Mouse (Mus musculus) forebrain, embryonic 14.5 days (tissue): ENCODE measurements at regions not wholly inside any gene's neighbourhood (a gene's known extent, or its start where the extent isn't known, plus 50 kb on each side); places are given as distances from the start of the nearest gene placed in this dataset.

Source experiments
- ATAC-seq: fragments of 200-750 bp; cut with Nextera tagmentation; 2 replicates; pipeline ENCODE4 v1.8.0; 2017; ENCODE audit warnings: mild to moderate bottlenecking, moderate library complexity
- DNase-seq: peaks from one replicate; pipeline ENCODE4 v3.0.0-alpha.2; 2015; ENCODE audit warnings: low spot score
- H3K27ac ChIP-seq: fragments of 300-500 bp; sonication (generic); 2 replicates; pipeline ENCODE4 v1.5.1; 2014; ENCODE audit warnings: low read depth, mild to moderate bottlenecking, control low read depth, low read length, moderate library complexity
- H3K27me3 ChIP-seq: fragments of 300-500 bp; sonication (generic); replicated peaks from 2 replicates; pipeline ENCODE4 v1.6.1; 2014; ENCODE audit warnings: low read length, control low read depth, mixed read lengths; ENCODE audit not compliant: control insufficient read depth, insufficient read depth
- H3K36me3 ChIP-seq: fragments of 300-500 bp; sonication (generic); 2 replicates; pipeline ENCODE4 v1.6.1; 2014; ENCODE audit warnings: low read length, control low read depth; ENCODE audit not compliant: control insufficient read depth, insufficient read depth
- H3K4me1 ChIP-seq: fragments of 300-500 bp; sonication (generic); 2 replicates; pipeline ENCODE4 v1.6.1; 2014; ENCODE audit warnings: antibody characterized with exemption, low read length, control low read depth; ENCODE audit not compliant: control insufficient read depth, insufficient read depth
- H3K4me2 ChIP-seq: fragments of 300-500 bp; sonication (generic); 2 replicates; pipeline ENCODE4 v1.6.1; 2014; ENCODE audit warnings: mild to moderate bottlenecking, control low read depth, low read length
- H3K4me3 ChIP-seq: fragments of 300-500 bp; sonication (generic); 2 replicates; pipeline ENCODE4 v1.5.1; 2014; ENCODE audit warnings: low read depth, low read length, control low read depth
- H3K9ac ChIP-seq: fragments of 300-500 bp; sonication (generic); 2 replicates; pipeline ENCODE4 v1.6.1; 2014; ENCODE audit warnings: mild to moderate bottlenecking, low read length, control low read depth, moderate library complexity
- H3K9me3 ChIP-seq: fragments of 300-500 bp; sonication (generic); replicated peaks from 2 replicates; pipeline ENCODE4 v1.6.1; 2016; ENCODE audit warnings: low read length, control low read depth, mixed read lengths; ENCODE audit not compliant: control insufficient read depth
- WGBS: fragments of 180-500 bp; shearing (Covaris S2); extraction: QIAGEN DNeasy Blood & Tissue Kit; methylation state at CpG from one replicate; pipeline ENCODE4 v1.1.7; 2014; 5-methylcytosine and 5-hydroxymethylcytosine counted together

GRCm38 (mm10) chr6:67144946-67145716, 92.8 kb upstream of the Serbp1 start:
- no peak for DNase-seq
- no peak overlapping the region for H3K9ac ChIP-seq
- no peak overlapping the region for H3K27ac ChIP-seq
- 74% methylated on average over 13 of the region's 13 CpGs for WGBS
- H3K4me2 ChIP-seq: no peak overlapping the region
- ATAC-seq: no peak
- no peak overlapping the region for H3K4me3 ChIP-seq
- H3K4me1 ChIP-seq: no peaks in the 10 kb centered on the region
- no peaks in the 10 kb centered on the region for H3K36me3 ChIP-seq
- H3K9me3 ChIP-seq: no peaks in the 10 kb centered on the region
- H3K27me3 ChIP-seq: no peaks in the 10 kb centered on the region

GRCm38 (mm10) chr6:67142179-67142578, 95.8 kb upstream of the Serbp1 start:
- ATAC-seq: no peak
- Histone ChIP-seq H3K27ac (no peak overlapping the region), H3K27me3 (no peaks in the 10 kb centered on the region), H3K9me3 (no peaks in the 10 kb centered on the region), H3K4me2 (no peak overlapping the region), H3K36me3 (no peaks in the 10 kb centered on the region), H3K4me1 (no peaks in the 10 kb centered on the region), H3K9ac (no peak overlapping the region), H3K4me3 (no peak overlapping the region)
- 37% methylated on average over 4 of the region's 4 CpGs for WGBS
- DNase-seq: no peak

GRCm38 (mm10) chr6:67140645-67141250, 97.2 kb upstream of the Serbp1 start:
- no peak overlapping the region for H3K4me2 ChIP-seq
- whole genome bisulfite sequencing: 85% methylated on average over 6 of the region's 6 CpGs
- no peak for ATAC-seq

GRCm38 (mm10) chr6:67139012-67139375, 99.0 kb upstream of the Serbp1 start:
- H3K9ac ChIP-seq: no peak overlapping the region
- no peak overlapping the region for H3K4me2 ChIP-seq
- no peaks in the 10 kb centered on the region for H3K4me1 ChIP-seq
- H3K9me3 ChIP-seq: no peaks in the 10 kb centered on the region
- H3K27ac ChIP-seq: no peak overlapping the region
- no peak for DNase-seq
- H3K4me3 ChIP-seq: no peak overlapping the region
- no peak for ATAC-seq
- no peaks in the 10 kb centered on the region for H3K27me3 ChIP-seq
- H3K36me3 ChIP-seq: no peaks in the 10 kb centered on the region
- 86% methylated on average over 3 of the region's 3 CpGs for WGBS

More at GRCm38 (mm10) chr6:67140645-67141250, 97.2 kb upstream of the Serbp1 start:
- Histone ChIP-seq H3K4me3 (no peak overlapping the region), H3K36me3 (no peaks in the 10 kb centered on the region), H3K9me3 (no peaks in the 10 kb centered on the region), H3K4me1 (no peaks in the 10 kb centered on the region), H3K9ac (no peak overlapping the region), H3K27me3 (no peaks in the 10 kb centered on the region), H3K27ac (no peak overlapping the region)
- no peak for DNase-seq

- ATAC-seq (no peak), DNase-seq (no peak)
- Histone ChIP-seq H3K27me3 (no peaks in the 10 kb centered on the region), H3K9ac (no peak overlapping the region), H3K4me3 (no peak overlapping the region), H3K4me1 (no peaks in the 10 kb centered on the region), H3K27ac (no peak overlapping the region), H3K36me3 (no peaks in the 10 kb centered on the region), H3K9me3 (no peaks in the 10 kb centered on the region), H3K4me2 (no peak overlapping the region)
- 78% methylated on average over 13 of the region's 13 CpGs for WGBS
Measured at GRCm38 (mm10) chr6:67138302-67139011, 99.5 kb upstream of the Serbp1 start.

GRCm38 (mm10) chr6:67137482-67137881, 100.2 kb upstream of the Gadd45a start:
- 63% methylated on average over 4 of the region's 4 CpGs for WGBS
- ATAC-seq (no peak), DNase-seq (no peak)
- H3K4me2 ChIP-seq: no peak overlapping the region
- H3K9ac ChIP-seq: no peak overlapping the region
- H3K36me3 ChIP-seq: no peaks in the 10 kb centered on the region
- H3K9me3 ChIP-seq: no peaks in the 10 kb centered on the region
- H3K27ac ChIP-seq: no peak overlapping the region
- H3K4me3 ChIP-seq: no peak overlapping the region
- no peaks in the 10 kb centered on the region for H3K4me1 ChIP-seq
- no peaks in the 10 kb centered on the region for H3K27me3 ChIP-seq

- H3K36me3 ChIP-seq: no peaks in the 10 kb centered on the region
- 88% methylated on average over 1 of the region's 1 CpGs for WGBS
- ATAC-seq (no peak), DNase-seq (no peak)
- H3K4me3 ChIP-seq: no peak overlapping the region
- H3K9me3 ChIP-seq: no peaks in the 10 kb centered on the region
- H3K27ac ChIP-seq: no peak overlapping the region
- H3K4me1 ChIP-seq: no peaks in the 10 kb centered on the region
- no peaks in the 10 kb centered on the region for H3K27me3 ChIP-seq
- no peak overlapping the region for H3K9ac ChIP-seq
- H3K4me2 ChIP-seq: no peak overlapping the region
Measured at GRCm38 (mm10) chr6:67134915-67135314, 97.7 kb upstream of the Gadd45a start.

- WGBS: 80% methylated on average over 11 of the region's 11 CpGs
- ATAC-seq: no peak
- H3K4me3 ChIP-seq: no peak overlapping the region
- H3K9ac ChIP-seq: no peak overlapping the region
- no peak overlapping the region for H3K4me2 ChIP-seq
- H3K27me3 ChIP-seq: no peaks in the 10 kb centered on the region
- H3K4me1 ChIP-seq: no peaks in the 10 kb centered on the region
- H3K9me3 ChIP-seq: no peaks in the 10 kb centered on the region
- H3K36me3 ChIP-seq: no peaks in the 10 kb centered on the region
- DNase-seq: no peak
- no peak overlapping the region for H3K27ac ChIP-seq
Measured at GRCm38 (mm10) chr6:67130540-67131301, 93.5 kb upstream of the Gadd45a start.
